Mouse (Mus musculus) lung, postnatal 10 days (tissue): ENCODE data around the gene Ppm1h.
"Not testable (repeated sequence)": the region's sequence is repeated elsewhere in the genome, so short reads cannot be mapped to it uniquely, and the experiment has no call there.

Source experiments
- DNase-seq: peaks from one replicate; pipeline ENCODE4 v3.0.0; 2021

Ppm1h gene

GRCm38 (mm10) chr10:122910798-122911225 lies 232.2 kb downstream of the Ppm1h start:
- no peak for DNase-seq

- DNase-seq = no peak
These were observed 233.1 kb downstream of the Ppm1h start for GRCm38 (mm10) chr10:122911668-122912067.

DNA sequence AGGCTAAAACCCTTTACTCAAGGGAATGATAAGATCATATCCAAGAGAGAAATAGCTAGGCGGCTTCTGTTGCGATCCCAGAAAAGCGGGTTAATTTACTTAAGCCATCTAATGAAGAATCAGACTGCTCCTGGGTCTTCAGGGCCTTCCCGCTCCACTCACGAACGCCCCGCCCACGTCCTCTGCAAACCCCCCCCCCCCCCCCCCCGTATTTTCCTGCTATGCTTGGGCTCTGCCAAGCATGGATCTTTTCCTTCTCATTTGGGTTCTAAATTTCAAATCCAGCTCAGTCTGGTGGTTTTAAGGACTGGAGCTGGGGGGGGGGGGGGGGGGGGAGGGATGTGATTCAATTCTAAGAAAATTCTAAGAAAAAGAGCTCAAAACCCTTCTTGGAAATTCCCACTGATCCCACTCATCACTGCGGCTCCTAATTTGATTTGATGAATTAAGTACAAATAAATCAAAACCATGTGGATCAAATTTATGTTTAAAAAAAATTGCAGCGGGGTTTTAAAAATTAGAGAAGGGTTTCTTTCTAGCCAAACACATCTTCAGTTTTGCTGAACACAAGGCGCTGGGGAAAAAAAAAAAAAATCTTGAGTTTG lies 233.6 kb downstream of the Ppm1h start:
- DNase-seq = peak; percentile 22

- DNase-seq = peak; percentile 91
These were observed 234.3 kb downstream of the Ppm1h start for GRCm38 (mm10) chr10:122912701-122913368.

DNA sequence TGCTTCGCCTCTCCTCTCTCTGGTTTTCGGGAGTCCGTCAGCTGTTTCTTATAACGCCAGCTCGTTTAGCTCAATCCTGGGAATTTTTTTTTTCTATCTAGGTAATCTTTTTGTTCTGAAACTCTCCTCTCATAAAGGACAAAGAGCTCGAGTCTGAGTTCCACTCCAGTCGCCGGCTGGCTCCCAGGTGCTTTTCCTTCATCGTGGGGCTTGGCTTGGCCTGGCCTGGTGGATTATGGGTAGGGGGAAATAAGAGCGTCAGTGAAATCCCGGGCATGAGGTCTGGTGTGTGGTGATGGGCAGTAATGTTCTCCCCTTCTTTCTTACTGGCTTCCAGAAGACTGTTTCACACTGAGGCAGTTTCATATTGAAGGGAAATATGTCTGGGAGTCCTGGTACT lies 234.8 kb downstream of the Ppm1h start:
- DNase-seq = no peak

DNA sequence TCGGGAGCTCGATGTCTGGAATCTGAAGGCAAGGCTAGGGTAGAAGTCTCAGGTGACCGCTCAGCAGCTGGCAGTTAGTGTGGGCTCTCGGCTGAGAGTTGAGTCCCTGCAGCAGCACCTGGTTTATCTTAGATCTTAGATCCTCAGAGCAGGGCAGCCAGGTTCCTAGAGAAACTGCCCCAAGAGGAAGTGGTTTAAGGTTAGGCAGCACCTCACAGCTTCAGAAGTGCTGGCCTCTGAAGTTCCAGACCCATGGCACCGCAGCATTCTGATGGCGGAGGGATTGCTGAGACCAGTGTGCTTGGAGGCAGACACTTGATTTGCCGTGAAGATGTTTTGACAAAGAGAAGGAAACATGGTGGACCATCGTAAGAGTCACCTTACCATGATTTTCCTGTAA lies 237.3 kb downstream of the Ppm1h start:
- no peak for DNase-seq

DNA sequence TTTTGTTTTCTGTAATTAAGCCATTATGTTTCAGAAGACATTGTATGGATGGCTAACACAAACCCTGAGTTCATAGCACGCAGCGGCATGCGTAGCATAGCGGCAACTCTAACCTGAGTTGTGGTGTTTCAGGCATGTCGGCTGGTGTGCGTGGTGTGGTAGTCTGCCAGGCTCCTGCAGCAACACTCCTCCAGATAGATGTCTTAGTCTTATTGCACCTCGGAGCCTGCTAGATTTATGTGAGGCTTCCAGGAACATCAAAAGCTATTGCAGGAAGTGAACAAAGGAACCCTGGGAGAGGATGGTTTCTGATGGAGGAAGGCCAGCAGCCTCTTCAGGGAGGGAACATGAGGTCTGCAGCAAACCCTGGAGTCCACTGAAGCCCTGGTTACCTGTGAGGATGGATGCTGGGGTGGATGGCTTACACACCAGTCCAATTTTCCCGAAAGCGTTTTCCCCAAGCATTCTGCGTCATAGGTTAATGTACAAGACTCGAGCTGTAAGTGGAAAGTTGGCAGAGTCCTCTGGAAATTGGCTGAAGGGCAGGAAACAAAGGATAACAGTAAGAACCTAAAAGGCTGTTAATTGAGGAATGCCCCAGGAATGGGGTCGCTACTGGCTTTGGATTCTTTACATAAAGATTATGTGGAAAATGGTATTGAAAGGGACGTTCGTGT lies 239.2 kb downstream of the Ppm1h start:
- DNase-seq = no peak

GRCm38 (mm10) chr10:122918325-122918694 lies 239.7 kb downstream of the Ppm1h start:
- DNase-seq = peak; percentile 44

DNA sequence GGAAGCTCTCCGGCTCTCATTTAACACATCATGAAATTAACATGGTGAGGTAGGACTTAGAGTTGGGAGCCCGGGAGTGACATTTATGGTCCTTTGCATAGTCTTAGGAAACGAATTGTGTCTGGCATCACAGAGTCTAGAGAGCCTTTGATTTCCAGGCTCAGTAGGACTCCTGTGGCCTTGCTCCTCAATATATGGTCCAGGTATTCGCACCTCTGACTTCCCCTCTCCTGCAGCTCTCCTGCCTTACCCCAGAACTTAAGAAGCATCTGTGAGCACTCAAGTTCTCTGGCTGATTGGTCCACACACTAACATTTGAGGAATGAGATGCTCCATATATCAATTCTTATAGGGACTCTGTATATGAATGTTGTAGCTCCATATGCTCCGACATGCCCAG lies 240.2 kb downstream of the Ppm1h start:
- no peak for DNase-seq

GRCm38 (mm10) chr10:122919416-122919815 lies 240.9 kb downstream of the Ppm1h start:
- no peak for DNase-seq

GRCm38 (mm10) chr10:122920218-122920795 lies 241.7 kb downstream of the Ppm1h start:
- no peak for DNase-seq

GRCm38 (mm10) chr10:122922226-122922625 lies 243.7 kb downstream of the Ppm1h start:
- peak; percentile 49 for DNase-seq

GRCm38 (mm10) chr10:122924571-122924970 lies 246.0 kb downstream of the Ppm1h start:
- DNase-seq = not testable (repeated sequence)

- no peak for DNase-seq
These were observed 247.7 kb downstream of the Ppm1h start for GRCm38 (mm10) chr10:122926275-122926674.

GRCm38 (mm10) chr10:122930520-122930919 lies 252.0 kb downstream of the Ppm1h start:
- no peak for DNase-seq

- peak; percentile 59 for DNase-seq
These were observed 252.8 kb downstream of the Ppm1h start for GRCm38 (mm10) chr10:122931193-122931832.

DNA sequence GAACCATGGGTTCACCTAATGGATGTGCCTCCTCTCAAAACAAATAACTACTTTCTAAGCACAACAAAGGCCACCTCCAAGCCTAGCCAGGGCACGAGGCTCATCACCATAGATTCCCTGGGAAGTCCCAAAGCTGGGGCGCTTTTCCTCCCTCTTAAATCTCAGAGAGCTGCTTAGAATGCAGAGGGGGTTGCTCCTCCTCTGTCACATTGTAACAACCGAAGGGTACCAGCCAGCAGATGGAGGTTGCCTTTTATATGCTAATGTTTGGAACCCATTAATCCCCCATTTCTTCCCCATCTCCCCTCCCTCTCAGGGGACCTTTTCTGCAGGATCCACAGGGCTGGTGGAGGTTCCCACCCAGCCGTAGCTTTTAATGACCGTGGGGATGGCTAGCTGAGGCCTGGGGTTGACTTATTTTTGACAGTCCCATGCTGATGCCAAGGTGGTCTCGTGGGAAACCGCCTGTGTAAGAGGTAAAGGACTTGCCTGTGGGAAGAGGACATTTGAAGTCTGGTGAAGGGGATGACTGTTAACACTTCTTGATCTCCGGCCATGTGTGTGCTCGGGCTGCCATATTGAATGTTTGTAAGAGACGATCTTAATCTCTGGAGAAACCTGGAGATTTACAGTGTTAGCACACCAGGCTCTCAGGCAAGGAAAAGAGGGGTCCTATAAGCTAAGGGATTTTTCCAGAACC lies 253.4 kb downstream of the Ppm1h start:
- DNase-seq = no peak

GRCm38 (mm10) chr10:122933053-122933838 lies 254.7 kb downstream of the Ppm1h start:
- DNase-seq = peak; percentile 27

DNA sequence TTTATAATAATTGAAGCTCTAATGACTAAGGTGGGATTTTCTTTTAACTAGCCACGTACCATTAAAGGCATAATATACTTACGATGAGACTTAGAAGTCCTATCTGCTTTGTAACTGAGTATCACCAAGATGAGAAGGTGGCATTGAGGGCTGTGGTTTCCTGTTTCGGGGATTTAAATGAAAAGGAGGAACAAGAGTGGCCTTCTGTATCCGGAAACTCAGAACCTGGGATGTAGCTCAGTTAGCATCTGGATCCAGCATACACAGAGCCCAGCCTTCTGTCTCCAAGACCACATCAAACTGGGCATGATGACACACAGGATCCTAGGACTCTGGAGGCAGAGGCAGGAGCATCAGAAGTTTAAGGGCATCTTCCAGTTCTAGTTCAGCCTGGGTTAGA lies 256.8 kb downstream of the Ppm1h start:
- not testable (repeated sequence) for DNase-seq

- not testable (repeated sequence) for DNase-seq
These were observed 258.8 kb downstream of the Ppm1h start for GRCm38 (mm10) chr10:122937380-122937779.

DNA sequence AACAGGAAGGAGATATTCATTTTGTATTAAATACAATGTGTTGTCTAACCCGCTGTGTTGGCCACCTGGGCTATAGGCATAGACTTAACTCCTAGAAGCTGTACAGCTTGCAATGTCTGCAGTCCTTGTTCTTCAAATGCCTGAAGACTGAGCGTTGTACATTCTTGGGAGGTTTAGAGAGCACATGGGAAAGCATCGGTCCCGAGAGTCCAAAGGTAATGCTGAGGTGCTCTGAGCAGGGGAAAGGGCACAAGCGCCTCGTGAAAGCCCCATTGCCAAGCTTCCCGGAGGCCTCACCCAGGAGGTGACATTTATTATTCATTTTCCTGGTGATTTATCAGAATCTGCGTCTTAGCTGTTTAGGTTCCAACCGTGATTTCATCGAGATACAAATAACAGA lies 261.0 kb downstream of the Ppm1h start:
- no peak for DNase-seq

DNA sequence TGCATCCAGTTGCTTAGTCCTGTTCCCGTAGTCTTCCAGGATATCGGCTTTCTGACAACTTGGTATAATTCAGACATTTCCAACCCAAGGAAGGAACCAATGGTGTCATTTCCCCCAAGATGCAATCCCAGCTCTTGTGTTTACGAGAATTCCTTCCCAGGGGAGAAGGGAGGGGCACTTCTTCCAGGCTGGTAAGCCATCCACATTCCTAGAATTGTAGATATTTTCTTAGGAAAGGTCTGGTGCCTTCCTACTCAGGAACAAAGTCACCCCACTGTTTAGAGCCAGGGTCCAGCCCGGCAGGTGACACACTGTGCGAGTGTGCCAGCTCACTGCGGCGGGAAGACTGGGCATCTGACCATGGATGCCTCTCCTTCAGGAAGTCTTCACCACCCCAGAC lies 264.2 kb downstream of the Ppm1h start:
- no peak for DNase-seq
